Mouse (Mus musculus) urinary bladder, adult 2 months (tissue): ENCODE data around the gene Phf5a. TPM values are rescaled to one million over a fixed set of nuclear protein-coding genes. Genes with fewer than 3 reads are reported as not detected.

Experiments
- DNase-seq: peaks from one replicate; pipeline ENCODE4 v3.0.0; 2022; ENCODE audit warnings: low spot score
- polyA plus RNA-seq: library from polyadenylated mRNA; depleted of rRNA; stranded (reverse); fragments of >200 nt; gene quantifications from 2 replicates; pipeline ENCODE4 v1.2.3, GENCODE M21; 2012; rRNA removed

Phf5a gene
- polyA plus RNA-seq, 1 experiment, result 49.6 TPM

DNA sequence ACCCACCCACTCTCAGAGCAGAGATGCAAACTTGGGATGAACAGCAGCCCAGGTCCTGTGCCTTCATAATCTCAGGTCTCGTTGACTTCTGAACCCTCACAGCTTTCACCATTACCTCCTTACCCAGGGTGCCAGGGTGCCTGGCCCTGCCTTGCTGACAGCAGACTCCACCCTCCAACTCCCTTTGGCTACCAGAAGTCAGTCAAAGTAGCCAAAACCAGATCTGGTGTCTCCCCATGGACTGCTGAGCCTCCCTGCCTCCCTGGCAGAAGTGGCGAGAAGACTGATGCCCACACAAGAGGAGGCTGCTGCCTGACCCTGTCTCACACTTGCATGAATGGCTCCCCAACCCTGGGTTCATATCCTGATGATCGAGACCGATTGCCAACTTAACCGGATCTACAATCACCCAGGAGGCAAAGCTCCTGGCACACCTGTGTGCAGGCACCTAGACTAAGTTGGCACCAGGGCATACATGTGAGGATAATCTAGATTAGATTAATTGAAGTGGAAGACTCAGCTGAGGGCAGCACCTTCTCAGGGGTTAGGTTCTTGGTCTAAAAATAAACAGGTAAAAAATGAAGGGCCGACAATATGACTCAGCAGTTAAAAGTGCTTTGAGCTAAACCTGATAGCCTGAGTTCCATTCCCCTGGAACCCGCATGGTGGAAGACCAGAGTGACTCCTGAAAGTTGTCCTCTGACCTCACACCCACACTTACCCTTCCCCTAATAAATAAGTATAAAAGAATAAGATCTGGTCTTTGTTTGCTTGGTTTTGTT, 43.1 kb downstream of the Phf5a start:
- DNase-seq, result no peak

DNA sequence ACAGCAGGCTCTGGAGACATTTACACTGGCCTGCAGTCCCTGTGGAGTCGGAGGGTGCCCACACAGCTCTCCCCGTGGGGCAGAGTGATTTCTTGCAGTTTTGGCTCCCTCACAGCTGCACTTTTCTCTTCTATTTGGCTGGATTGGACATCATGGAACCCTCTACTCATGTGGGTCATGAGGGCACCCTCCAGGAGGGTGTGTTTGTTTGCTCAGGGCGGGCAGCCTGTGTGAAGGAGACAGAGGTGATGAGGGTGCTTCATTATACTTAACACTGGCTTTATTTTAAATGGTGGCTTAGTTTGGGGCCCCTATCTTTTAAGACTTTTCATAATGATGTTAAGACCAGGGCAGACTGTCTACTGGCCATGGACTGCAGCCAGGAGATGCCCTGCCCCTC, 46.9 kb downstream of the Phf5a start:
- DNase-seq, result no peak

DNA sequence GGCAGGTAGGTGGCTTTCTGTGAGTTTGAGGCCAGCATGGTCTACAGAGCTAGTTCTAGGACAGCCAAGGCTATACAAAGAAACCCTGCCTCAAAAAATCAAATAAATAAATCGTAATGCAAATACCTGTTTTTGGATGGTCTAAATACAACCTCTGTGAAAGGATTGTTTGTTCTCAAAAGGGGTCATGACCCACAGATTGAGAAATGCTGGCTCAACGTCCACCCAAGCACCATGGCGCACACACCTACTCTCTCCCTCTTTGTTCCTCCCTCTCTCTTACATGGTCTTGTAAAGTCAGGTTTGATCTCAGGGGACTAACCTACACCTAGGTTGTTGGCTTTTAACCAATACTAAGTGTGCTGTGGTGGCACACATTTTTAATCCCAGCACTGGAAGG, 49.1 kb downstream of the Phf5a start:
- no peak for DNase-seq

GRCm38 (mm10) chr15:81818404-81818803, 53.3 kb downstream of the Phf5a start:
- DNase-seq, result no peak

GRCm38 (mm10) chr15:81814716-81815370, 56.9 kb downstream of the Phf5a start:
- no peak for DNase-seq

Other genes starting within 250 kb of the Phf5a start
- 16.4 and 18.0 TPM in 2 replicates for gene L3mbtl2, start 208.0 kb downstream of the Phf5a start, polyA plus RNA-seq
- 3.0 and 3.9 TPM in 2 replicates for gene Chadl, start 174.6 kb downstream of the Phf5a start, polyA plus RNA-seq
- gene Zc3h7b, start 126.9 kb downstream of the Phf5a start, polyA plus RNA-seq, result 30.8 and 41.0 TPM in 2 replicates
- 29.4 and 31.0 TPM in 2 replicates for gene Rangap1, start 126.4 kb downstream of the Phf5a start, polyA plus RNA-seq
- 193 and 226 TPM in 2 replicates for gene Tef, start 69.5 kb downstream of the Phf5a start, polyA plus RNA-seq
- 18.0 and 24.4 TPM in 2 replicates for gene Tob2, start 13.1 kb downstream of the Phf5a start, polyA plus RNA-seq
- gene Aco2, start 398 bp upstream of the Phf5a start, polyA plus RNA-seq, result 185 and 189 TPM in 2 replicates
- gene Polr3h, start 54.3 kb upstream of the Phf5a start, polyA plus RNA-seq, result 17.2 and 17.4 TPM in 2 replicates
- gene Csdc2, start 64.8 kb upstream of the Phf5a start, polyA plus RNA-seq, result 20.2 and 29.6 TPM in 2 replicates
- 76.2 and 80.5 TPM in 2 replicates for gene Pmm1, start 89.0 kb upstream of the Phf5a start, polyA plus RNA-seq
- gene 1700029P11Rik, start 108.6 kb upstream of the Phf5a start, polyA plus RNA-seq, result not detected in 2 replicates
- gene Xrcc6, start 115.9 kb upstream of the Phf5a start, polyA plus RNA-seq, result 18.3 and 20.4 TPM in 2 replicates
- 19.5 and 21.7 TPM in 2 replicates for gene Desi1, start 162.0 kb upstream of the Phf5a start, polyA plus RNA-seq
- gene Snu13, start 175.7 kb upstream of the Phf5a start, polyA plus RNA-seq, result 77.9 and 79.0 TPM in 2 replicates
- gene 4930407I10Rik, start 187.2 kb upstream of the Phf5a start, polyA plus RNA-seq, result not detected in 2 replicates
- 0.78 and 0.99 TPM in 2 replicates for gene Mei1, start 198.1 kb upstream of the Phf5a start, polyA plus RNA-seq